Mouse (Mus musculus): Measurements from ENCODE around the gene Sppl3.

Sppl3 gene

DNA sequence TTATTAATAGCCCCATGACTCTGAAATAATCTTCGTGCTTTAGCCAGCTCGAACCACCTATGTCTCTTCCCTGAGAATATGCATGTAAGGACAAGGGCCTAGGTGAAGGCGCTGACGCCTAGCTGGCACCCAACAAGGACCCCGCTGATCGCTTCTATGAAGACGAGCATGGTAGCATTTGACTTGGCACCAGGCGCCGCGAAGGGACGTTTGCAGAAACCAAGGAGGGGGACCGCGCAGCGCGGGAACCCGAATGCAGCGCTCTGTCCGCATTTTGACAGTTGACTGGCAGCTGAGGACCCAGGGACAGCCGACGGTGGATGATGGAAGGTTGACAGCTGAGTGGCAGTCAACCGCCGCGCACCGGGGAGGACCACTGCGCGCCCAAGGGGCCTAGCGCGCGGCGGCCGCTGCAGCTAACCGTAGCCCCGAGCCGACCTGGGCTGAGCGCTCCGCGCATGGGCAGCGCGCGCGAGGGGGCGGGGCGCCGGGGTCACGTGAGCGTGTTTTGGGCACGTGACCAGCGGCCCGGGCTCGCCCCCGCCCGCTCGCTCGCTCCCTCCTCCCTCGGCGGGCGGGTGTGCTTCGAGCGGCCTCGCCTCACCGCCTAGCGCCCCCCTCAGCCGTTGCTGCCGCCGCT, at the start of gene Sppl3:
Gene Sppl3, plus strand, starts transcription at position 561 of the 640 bp plus-strand sequence.
- peak; percentile 87 for DNase-seq

DNA sequence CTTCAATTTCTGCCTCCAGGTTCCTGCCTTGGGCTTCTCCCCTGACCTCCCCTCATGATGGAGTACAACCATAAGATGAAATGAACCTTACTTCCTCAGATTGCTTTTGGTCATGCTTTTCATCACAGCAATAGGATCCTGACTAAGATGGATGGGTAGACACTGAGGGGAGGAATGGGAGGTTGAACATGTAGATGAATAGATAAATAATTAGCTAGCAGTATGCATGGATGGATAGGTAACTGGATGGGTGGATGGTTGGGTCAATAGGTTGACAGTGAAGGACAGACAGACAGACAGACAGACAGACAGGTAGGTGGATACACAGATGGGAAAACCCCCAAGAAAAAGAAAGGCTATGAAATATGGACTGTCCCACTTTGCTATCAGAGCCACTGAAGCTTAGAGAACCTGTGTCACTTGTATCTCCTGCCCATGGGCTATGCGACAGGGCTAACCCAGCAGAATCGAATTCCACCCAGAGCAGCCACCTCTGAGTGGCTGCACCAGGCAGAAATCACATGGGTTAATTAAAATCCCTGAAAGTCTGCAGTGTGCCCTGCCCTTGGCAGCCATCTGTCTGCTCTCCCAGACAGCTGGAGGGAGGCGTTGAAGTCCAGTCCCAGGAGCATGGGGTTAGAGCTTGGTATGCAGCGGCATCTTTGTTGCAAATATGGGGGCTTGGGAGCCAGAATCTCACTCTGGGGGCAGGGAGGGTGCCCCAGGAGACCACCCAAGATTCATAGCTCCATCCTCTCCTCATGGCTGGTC, 49.2 kb upstream of the Sppl3 start:
- DNase-seq, result no peak

DNA sequence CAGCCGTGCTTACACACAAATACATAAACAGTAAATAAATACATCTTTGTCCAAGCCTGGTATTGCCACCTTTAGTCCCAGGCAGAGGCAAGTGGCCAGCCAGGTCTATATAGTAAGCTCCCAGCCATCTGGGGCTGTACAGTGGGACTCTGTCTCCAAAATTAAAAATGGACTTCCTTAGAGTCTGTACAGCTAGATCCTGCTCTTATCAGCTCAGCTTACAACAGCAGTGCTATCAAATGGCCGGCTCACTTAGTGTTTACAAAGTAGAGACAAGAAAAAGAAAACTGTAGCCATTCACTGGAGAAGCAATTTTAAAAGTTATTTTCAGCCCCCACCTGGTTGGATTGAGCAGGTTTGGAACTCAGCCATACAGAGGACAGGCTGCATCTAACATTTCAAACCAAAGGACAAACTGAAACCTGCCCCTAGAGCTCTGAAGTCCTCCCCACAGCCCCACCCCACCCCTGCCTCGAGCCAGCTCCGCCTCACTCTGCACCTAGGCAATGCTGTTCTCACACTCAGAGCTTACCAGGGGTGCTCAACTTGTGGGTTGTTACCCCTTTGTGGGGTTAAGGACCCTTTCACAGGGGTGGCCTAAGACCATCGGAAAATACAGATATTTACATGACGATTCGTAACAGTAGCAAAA, 46.5 kb upstream of the Sppl3 start:
- DNase-seq, result no peak

DNA sequence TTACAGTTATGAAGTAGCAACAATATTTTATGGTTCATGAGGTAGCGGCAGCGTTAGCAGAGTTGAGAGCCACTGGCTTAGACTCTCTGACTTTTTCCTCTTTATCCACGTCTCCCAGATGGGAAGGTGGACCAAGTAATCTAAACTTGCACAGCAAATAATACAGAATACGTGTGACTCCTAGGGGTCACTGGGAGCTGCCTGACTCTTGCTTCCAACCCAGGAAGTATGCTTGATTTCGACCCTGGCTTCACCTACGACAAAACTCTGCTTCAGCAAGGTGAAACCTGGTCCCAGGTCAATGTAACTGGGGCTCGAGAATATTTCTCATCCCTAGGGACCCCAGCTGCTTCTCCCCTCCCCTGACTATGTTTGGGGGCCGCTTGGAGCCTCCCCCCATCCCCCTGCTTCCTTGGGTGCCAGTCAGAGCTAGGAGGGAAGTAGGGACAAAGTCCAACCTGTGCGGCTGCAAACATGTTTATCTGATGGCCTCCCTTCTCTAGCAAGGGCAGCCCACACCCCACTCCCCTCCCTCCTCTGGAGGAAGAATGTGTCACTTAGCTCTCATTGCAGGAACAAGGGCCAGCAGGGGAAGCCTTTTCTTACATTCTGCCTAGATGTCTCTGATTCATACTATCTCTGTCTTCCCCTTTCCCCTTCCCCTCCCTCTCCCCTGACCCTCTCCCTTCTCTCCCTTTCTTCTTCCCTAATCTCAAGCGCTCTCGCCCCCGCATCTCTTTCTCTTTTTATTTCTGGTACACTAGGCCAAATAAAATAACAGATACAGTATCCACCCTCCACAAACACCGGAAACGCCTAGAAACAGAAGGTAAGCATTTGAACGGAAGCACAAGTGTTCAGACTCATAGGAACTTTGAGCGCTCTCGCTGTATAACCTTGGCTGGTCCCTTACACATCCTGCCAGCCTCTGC, 45.7 kb upstream of the Sppl3 start:
- no peak for DNase-seq

DNA sequence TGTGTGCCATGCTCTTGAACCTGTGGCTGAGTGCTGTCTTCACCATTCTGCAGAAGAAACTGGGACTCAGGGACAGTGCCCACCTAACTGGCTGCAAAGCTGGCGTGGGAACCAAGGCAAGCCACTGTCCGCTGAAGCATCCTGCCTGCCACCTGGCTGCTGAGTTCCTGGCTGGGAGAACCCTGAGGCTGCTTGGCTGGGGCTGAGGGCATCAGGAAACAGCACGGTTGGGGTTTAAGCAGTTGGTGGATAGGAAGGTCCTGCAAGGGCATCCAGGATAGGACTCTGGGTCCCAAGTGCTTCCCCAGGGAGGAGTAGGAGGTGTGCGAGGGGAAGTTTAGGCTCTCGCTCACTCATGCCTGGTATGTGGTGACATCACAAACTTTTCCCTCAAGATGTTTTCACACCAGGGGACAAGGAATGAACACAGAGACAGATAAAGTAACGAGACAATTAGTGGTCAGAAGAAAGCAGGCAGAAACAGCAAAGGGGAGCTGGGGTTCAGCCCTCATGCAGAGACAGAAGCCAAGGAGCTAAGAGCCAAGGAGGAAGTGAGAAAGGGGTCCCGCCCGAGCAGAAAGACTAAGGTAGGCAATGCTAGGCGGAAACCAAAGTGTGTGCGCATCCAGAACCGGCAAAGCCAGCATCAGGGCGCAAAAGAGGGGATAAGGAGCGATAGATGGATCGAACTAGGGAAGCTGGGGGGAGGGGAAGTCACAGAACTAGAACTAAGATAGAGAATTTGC, 43.2 kb upstream of the Sppl3 start:
- DNase-seq, result no peak

DNA sequence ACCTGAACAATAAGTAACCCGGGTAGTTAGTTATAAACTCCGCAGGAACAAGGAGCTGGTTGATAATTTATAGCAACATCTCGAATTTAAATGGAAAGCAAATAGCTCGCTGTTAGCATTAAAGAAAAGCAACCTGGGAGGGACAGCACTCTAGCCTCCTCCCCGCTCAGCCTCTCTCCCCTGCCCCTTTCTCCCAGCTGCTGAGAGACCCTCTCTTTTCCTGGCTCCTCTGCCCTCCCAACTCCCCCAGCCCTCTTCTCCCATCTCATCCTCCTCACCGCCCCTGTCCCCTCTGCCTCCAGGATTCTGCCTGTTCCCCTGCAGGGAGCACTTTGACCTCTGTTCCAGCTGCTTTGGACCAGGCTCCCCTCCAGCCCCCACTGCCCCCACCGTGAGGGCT, 42.3 kb upstream of the Sppl3 start:
- no peak for DNase-seq

DNA sequence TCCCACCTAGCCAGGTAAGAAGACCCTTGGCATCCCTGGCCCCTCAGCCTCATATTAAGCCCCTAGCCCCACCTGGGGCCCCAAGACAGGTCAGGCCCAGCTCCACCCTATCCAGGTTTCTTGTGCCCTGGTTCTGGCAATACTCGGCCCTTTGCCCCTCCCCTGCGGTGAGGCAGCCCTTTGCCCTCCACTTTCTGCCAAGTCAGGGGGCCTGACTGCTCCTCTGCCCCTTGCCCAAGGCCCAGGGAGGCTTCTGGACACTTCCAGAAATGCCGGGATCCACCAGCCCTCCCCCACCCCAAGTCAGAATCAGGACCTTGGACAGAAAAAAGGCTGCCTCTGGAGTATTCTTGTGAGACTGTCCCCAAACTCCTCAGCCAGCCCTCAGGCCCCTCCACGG, 41.9 kb upstream of the Sppl3 start:
- DNase-seq, result no peak

DNA sequence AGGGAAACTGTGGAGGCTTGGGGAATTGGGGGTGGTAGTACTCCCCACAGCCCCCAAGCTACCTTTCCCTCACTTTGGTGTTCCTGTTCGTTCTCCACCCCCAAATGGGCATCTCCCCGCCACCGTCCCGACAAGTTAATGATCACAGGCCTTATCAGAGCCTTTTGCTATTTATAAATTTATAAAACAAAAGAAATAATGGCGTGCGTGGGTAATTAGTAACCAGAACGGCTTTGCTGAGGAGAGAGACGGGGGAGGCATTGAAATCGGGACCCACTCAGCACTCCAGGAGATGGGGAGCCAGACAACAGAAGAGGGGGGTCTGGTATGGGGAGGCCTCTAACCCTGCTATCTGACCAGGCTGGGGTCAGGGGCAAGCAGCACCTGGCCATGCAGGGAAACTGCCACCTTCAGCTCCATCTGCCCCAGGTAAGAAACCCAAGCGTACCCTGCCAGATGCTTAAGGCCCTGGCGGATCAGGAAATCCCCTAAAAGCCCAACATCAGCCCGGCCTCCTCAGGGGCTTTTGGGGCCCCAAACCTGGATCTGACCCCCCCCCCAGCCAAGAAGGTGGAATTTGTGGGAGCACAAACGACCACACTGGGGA, 41.2 kb upstream of the Sppl3 start:
- DNase-seq, result no peak

DNA sequence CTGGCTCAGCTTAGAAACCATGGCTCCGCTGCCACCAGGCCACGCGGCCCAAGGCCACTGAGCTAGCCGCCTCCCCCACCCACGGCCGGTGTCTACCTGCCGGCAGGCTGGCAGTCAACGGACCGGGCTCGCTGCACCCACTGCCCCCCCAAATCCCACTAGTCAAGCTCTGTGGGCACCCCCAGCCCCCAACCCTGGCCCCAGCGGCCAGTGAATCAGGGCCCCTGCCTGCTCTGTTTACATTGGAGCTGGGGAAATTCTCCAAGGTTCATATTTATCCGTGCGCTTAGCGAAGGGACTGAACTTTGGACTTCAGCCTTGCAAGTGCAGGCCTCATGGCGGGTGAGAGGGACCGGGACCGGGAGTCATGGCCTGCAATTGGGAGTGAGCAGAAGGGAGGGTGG, 40.1 kb upstream of the Sppl3 start, which contains the start of gene Hnf1a:
Gene Hnf1a, minus strand, starts transcription at position 271 of the 404 bp plus-strand sequence.
- DNase-seq, result no peak

DNA sequence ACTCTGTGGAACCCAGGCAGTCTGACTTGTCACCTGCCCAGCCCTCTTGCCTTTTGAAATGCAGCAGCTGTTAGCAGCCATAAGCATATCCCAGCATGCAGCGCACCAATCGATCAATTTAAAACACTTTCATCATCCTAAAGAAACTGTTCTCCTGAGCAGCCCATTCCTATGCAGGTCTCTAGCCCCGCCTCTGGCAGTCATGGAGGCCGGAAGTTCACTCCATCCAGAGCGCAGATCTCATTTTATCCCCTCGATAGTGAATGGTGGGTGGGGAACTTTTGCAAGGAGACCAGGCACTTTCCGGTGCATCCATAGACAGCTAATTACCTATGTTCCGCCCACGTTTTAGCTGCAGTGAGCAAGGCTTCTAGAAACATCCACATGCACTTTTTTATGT, 38.7 kb upstream of the Sppl3 start:
- DNase-seq, result no peak

DNA sequence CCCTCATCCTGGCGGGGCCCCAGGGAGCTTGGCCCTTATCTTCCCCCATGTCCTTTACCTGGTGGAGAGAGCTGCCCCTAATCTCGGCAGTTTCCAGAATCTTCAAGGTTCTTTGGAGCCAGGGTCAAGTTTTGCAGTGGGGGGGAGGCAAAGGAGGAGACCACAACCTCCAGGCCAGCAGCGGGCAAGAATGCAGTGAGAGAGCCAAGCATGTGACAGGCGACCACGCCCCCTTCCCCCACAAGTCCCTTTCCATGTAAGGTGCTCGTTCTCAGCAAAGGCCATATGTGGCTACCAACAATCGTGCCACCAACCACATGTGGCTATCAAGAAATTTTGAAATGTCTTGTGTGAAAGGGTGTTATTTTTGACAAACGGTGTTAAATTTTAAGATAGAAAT, 37.8 kb upstream of the Sppl3 start:
- no peak for DNase-seq

DNA sequence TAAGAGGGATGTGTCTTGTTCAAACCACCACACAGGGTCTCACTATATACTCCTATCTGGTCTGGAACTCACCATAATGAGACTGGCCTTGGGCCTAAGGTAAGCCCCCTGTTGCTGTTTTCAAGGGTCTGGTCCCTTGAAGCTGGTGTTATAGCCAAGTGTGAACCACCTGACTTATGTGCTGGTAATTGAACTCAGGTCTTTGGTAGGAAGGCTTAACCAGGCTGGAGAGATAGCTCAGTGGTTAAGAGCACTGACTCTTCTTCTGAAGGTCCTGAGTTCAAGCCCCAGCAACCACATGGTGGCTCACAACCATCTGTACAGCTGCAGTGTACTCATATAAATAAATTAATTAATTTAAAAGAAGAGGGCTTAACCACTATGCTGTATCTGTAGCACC, 34.0 kb upstream of the Sppl3 start:
- no peak for DNase-seq

DNA sequence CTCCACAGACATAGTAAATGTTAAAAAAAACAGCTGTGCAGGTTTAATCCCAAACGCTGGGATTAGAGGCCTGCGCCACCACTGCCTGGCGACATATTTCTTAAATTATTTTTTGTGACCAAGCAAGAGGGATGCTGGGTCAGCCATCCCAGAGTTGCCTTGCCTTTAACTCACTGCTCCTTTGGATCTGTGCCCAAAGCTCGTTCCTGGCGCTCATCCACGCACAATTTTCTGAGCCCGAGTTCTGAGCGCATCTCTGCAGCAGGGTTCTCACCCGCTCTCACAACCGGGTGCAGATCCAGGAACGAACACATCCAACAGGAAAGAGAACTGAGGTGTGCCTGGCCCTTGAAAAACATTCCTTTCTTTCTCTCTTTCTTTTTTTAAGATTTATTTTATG, 32.5 kb upstream of the Sppl3 start:
- no peak for DNase-seq

DNA sequence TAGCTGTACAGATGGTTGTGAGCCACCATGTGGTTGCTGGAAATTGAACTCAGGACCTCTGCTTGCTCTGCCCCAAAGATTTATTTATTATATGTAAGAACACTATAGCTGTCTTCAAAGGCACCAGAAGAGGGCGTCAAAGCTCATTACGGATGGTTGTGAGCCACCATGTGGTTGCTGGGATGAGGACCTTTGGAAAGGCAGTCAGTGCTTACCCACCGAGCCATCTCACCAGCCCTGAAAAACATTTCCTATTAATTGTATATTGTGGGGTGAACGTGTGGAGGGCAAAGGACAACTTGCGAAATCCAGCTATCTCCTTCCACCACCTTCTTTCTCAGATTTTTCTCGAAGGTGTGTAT, 32.1 kb upstream of the Sppl3 start:
- DNase-seq, result no peak

DNA sequence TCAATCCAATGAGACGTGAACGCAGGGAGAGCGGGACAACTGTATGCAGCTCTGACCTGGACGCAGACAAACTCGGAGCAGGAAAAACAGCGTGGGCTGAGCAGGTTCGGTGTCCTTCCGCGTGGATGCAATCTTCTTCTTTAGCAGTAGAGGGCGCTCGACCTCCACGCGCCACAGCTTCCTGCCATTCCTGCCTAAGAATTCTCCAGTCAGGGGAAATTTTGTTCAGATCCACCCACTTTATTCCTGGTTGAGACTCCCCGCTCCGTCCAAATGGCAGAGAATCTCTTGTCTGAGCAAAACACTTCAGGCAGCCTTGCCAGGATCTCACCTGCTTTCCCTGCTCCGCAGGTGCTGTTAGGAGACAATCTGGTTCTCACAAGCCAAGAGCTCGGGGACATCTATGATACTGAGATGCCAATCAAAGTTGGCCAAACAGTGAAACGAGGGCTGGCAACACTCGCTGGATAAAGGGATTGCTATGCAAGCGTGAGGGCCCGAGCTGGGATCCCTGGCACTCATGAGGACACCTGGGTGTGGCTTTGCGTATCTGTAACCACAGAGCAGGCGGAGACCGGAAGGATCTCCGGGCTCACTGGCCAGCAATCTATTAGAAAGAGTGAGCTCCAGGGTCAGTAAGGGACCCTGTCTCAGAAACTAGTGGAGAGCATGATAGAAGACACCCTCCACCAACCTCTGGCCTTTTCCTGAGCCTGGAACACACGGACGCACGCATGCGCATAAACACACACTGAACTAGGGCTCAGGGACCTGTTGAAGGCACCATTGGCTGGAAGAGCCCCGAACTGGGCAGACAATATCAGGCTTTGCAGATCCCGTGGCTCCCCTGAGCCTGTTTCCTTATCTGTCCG, 31.5 kb upstream of the Sppl3 start:
- DNase-seq, result peak; percentile 40 to 45

DNA sequence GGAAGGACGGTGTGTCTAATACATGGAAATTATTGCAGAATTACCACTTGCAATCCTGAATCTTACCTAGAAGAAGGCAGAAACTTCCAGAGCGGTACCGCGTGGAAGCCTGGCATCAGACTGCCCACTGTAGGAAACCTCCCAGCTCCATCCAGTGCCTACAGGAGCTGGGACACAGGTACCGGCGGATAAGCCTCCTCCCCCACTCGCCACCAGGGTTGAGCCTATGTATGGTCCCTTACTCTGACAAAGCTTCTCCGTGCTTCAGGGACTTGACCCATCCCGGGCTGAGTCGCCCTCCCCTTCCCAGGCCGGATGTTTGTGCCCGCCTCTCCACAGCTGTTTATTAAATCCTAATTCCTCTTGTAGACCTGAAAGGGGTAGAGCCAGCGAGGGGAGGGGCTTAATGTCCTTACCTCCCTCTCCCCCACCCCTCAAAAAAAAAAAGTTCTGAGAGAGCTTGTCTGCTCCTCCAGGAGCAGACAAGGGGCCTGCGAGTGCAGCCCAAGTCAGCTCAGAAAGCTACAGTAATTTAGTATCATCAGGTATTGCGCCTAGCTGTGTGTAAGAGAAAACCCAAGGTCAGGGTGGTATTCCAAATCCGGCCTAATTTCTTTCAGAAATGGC, 30.7 kb upstream of the Sppl3 start:
- no peak for DNase-seq

DNA sequence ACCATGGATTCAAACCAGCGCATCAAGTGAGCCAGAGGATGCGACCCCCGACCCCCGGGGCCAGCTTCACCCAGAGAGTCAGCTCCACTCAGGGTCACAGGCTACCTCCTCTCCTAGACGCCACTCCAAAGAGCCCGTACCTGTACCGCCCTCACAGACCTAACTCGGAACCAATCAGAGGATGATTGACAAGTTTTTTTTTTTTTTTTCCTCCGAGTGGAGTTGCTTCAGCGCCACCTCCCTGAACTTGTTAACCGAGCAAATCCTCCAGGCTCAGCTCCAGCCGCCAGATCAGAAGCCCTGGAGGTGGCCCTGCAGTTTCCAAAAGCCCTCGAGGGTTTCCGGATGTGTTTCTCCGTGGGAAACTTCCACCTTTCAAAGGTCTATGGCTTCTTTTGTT, 28.9 kb upstream of the Sppl3 start:
- no peak for DNase-seq

DNA sequence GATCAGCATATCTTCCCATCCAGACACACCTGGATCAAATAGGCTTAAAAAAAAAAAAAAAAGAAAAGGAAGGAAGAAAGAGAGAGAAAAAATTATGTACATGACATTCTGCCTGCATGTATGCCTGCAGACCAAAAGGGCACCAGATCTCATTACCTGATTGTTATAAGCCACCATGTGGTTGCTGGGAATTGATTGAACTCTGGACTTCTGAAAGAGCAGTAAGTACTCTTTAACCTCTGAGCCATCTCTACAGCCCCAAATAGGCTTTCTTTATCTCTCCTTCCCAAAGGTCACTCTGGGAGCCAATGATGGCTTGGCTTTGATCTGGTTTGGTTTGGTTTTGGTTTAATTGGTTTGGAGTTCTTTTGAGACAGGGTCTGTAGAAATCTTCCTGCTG, 25.9 kb upstream of the Sppl3 start:
- DNase-seq, result no peak

DNA sequence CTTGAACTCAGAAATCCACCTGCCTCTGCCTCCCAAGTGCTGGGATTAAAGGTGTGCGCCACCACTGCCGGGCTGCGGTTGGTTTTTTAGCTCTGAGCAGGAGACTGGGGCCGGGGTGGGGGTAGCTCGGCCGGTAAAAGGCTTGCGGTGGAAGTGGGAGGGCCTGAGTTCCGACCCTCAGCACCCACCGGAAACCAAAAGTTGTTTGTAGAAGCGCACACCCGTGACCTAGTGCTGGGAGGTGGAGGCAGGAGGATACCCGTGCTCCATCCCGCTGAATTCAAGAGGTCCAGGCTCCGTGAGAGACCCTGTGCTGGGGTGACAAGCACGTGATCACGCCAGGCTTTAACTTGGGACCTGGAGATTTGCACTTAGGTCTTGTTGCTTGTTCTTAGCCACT, 14.5 kb upstream of the Sppl3 start:
- no peak for DNase-seq

DNA sequence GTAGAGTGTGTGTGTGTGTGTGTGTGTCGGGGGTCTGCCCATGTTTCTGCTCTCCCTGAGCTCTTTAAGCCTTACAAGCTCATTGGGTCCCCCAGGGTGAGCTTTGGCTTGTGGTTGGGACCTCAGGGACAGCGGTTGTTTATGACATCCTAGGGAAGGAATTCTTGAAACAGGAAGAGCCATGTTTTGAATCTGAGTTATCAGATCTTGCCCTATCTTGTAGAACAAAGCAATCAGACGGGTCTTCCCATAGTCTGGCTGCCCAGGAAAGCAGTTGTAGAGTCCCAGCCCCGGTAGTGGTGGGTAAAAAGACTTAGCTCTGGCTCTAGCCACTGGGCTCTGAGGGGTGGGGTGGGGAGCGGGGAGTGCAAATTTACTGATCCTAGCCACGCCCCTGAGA, 13.6 kb upstream of the Sppl3 start:
- no peak for DNase-seq

Data from thymus, adult 18-20 months (tissue).